Mouse (Mus musculus) embryo, embryonic 11 days (tissue): ENCODE measurements around the gene Galnt16.

Experiments used
- DNase-seq: peaks from one replicate; pipeline ENCODE4 v3.0.0-alpha.2; 2015

Gene Galnt16

DNA sequence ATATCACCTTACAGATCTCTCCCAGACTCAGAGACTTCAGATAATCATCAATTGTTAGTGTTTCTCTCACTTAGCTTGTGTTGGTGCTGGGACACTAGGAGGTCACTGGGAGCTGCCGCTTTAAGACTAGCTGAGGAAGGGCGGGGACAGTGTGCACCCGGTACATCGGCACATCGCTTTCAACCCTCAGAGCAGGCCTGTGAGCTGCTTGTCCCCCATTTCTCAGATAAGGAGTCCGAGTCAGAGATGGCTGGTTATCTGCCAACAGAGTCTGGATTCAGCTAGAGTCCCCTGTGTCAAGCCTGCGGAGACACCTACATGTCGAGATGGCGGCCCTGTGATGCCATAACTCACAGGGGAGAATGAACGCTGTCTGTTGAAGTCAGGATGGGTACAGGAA, 13.5 kb downstream of the Galnt16 start:
- DNase-seq = no peak

DNA sequence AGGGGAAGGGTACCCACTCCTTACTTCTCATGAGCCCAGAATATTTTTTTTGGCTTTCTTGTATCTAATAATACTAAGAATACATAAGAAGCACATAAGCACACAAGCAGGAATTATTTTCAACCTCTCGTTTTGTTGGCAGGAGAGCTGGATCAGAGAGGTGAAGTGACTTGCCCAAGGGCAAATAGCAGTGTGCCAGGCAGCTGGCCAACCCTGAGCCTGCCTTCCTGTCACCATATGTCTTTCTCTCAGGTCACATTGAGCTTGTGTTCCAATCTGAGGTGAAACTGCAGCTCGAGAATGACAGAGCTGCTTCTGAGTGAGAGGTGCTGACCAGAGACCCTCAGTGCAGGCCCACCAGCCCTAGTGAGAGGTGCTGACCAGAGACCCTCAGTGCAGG, 15.8 kb downstream of the Galnt16 start:
- DNase-seq = no peak

GRCm38 (mm10) chr12:80537313-80537712, 19.2 kb downstream of the Galnt16 start:
- no peak for DNase-seq

DNA sequence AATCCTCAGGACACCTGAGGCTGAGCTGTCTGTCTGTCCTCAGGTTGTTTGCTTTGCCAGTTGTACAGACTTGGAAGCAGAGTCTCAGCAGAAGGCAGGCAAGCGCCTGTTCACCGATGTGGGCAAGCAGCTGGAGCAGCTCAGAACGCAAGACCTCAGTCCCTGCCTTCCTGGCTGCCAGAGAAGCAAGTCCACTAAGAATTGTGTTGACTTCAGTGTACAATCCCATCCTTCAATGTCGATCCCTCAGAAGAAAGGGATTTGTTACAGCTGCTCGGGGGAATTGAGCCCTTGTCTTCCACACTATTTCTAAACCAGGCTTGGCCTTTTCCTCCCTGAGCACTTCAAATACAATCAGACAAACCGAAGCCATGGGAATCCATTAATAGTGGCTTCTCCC, 20.2 kb downstream of the Galnt16 start:
- no peak for DNase-seq

DNA sequence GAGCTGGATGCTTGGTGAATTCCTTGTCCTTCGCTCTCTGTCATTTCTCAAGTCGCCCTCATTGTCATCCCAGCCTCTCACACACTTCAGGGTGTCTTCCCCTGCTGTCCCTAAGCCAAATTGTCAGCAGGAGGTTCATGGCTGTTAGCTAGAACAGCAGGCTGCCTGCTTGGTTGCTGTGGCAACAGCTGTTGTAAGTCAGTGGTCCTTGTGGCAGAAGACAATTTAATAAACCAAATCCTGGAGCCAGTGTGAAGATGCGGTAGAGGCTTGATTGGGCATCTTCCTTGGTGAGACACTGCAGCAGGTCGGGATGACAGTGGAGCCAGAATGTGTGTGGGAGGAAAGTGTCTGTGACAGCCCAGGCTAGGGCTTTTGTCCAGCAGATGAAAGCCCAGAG, 27.2 kb downstream of the Galnt16 start:
- DNase-seq = no peak

DNA sequence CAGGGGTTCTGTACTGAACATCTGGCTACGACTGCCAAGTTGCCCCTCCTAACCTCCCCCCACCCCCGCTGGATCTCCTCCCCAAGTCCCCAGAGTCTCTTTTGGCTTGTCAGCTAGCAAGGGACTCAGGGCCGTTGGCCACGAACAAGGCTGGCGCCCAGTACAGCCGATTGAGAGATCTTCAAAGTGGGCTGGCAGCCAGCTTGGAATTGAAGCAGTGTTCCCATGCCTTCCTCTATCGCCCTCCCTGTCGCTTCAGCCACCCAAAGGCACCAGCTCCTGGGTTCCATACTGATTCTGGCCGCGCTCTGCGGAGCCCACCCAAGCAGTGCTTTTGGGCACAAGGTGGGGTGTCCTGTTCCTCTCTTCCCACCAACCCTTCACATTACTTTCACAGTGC, 31.6 kb downstream of the Galnt16 start:
- no peak for DNase-seq

- no peak for DNase-seq
Measured at GRCm38 (mm10) chr12:80553157-80553556, 35.1 kb downstream of the Galnt16 start.

- DNase-seq = no peak
Measured at GRCm38 (mm10) chr12:80554312-80554711, 36.2 kb downstream of the Galnt16 start.

DNA sequence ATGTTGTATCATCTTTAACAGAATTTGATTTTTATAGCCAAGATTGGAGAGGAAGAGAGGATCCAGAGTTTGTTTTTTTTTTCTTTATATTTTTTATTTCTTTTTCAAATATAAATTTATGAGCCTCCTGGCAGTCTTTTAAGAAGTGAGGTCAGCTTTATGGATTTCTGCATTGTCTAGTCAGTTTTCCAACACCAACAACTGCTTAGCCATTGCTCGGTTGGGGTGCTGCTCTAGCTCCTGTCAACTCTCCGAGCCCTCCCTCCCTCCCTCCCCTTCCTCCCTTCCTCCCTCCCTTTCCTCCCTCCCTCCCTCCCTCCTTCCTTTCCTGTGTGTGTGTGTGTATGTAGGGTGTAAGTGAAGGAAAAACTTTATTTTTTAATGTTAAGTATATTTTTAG, 43.8 kb downstream of the Galnt16 start:
- DNase-seq = no peak

GRCm38 (mm10) chr12:80562793-80563192, 44.7 kb downstream of the Galnt16 start:
- no peak for DNase-seq

- no peak for DNase-seq
Measured at GRCm38 (mm10) chr12:80564990-80565389, 46.9 kb downstream of the Galnt16 start.

- DNase-seq = no peak
Measured at GRCm38 (mm10) chr12:80565793-80566192, 47.7 kb downstream of the Galnt16 start.

DNA sequence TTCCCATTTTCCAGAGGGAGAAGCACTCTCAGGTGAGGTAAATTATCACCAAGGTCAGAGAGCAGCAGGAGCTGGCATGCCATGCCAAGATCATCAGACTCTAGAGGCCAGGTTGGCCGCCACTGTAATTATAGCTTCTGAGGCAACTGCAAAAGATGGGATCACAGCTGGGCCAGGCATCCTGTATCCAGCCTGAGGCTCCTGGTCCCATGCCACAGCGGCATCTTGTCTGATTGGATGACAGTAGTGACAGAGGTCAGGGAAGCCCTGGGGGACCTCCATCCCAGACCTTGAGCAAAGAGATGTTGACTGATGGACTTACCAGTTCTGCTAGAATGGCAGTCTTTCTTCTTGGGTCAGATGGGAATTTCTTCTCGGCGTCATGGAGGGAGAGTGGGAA, 48.4 kb downstream of the Galnt16 start:
- peak; percentile 46 for DNase-seq

DNA sequence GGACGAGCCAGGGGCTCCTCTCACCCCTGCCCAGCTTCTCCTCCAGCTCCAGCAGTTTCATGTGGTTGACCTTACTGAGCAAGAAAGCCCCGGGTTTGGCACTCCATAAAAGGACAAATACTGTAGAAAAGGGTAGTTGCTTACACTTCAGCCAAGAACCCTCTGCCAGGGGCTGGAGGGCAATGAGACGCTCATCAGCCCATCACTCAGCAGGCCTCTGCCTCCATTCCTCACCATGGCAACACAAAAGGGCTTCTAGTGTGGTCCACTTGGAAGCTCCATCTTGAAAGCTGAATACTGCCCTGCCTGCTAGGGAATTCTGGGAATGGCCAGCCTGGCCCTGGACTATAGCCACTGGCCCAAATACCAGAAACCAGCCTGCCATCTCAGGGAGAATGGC, 49.3 kb downstream of the Galnt16 start:
- DNase-seq = peak; percentile 33

- DNase-seq = no peak
Measured at GRCm38 (mm10) chr12:80569561-80569960, 51.5 kb downstream of the Galnt16 start.

DNA sequence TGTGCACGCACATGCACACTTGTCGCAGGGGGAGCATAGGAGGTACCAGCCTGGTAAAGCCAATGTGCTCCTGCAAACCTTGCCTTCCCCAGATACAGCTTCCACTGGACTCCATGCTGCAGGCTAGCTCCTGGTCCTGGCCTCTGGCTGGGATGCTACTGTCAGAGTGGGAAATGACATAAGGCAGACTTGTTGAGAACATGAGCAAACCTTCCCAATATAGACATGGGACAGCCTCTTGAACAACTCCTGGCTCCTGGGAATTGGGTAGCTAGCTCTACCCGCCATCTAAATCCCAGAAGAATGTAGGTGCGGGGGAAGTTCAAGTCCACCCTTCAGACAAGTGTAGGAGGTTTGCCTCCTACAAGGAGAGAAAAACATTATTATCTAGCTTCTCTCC, 56.2 kb downstream of the Galnt16 start:
- no peak for DNase-seq

DNA sequence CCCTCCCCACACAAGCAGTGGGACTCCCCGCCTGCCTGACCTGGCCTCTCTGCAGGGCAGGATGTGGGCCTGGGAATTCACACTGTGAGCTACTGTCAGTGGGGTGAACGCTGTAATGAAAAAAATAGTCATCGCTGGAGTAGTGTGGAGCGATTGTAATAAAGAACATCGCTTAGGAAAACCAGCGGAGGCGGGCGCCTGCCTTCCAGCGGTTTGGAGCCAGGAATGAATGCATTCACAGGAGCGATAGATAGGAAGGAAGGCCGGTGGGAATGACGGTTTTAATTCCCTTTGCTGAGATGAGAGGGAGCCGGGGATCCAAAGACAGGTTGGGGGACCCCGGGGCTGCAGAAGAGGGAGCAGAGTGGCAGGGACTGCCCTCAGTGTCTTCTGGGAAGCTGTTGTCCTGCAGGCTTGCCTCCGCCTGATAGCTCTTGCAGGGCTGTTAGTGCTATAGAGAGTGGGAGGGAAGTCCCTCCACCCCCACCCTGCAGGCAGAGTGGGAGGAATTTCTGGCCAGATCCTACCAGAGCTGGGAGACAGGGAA, 56.8 kb downstream of the Galnt16 start:
- no peak for DNase-seq

DNA sequence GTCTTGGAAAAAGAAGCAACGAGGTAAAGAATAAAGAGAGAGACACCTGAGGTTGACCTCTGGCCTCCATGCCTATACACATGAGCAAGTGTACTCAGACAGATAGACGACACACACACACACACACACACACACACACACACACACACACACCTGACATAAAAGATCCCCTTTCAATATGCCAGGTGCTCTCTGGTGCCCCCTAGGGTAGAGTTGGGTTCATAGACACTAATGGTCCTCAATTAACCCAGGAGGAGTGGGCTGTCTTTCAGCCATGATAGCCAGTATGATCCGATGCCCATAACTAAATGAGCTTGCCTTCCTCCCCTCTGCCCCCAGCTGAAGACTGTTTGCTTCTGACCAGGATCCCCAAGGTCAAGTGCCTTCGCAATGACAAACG, 59.0 kb downstream of the Galnt16 start:
- peak; percentile 59 for DNase-seq

DNA sequence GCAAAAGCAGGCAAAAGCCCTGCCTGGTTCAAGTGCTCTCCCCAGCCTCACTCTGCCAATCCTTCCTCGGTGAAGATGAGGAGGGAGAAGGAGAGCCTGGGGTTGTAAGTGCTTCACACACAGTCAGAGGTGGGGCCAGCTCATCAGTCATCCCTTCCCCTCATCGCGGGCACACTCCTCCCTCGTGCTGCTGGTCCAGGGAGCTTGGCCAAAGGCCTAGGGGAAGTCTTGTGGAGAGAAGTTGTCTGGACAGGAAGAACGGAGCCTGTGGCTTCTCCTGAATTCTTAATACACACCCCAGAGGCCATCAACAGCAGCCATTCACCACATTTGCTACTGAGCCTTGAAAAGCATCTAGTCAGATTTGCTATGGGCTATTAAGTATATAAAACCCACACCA, 63.3 kb downstream of the Galnt16 start:
- no peak for DNase-seq

DNA sequence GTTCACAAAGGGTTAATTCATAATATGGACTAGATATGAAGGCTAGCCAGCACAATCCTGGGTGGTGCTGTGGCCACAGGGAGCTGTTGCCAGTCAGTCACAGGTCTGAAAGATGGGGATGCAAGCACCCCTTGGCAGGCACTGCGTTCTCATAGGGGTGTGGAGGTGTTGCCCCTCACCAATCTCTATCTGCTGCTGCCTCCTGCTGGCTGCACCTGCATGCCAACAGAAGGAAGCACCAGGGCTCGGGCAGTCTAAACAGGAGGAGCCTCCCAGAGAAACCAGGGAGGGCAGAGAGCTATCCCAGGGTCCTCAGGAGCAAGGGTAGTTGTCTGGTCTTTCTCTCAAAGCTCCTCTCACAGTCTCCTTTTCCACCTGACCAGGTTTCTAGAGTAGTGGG, 66.9 kb downstream of the Galnt16 start:
- DNase-seq = peak; percentile 34

DNA sequence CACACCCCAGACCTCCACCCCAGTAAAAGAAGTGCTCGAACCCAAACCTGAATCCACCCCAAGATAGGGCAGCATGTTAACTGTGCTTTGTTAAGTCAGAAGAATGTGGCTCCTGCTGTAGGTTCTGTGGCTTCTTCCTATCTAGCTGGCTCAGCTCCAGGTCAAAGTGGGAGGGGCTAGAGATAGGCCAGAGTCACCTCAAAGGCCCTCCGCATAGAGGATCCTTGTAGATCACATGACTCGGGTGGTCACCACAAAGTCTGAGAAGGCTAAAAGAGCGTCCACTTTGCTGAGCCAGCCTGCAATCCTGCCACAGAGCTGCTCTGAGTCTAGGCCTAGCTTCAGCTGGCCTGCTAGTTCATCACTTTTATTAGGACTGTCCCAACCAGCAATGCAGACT, 76.1 kb downstream of the Galnt16 start:
- DNase-seq = no peak

DNA sequence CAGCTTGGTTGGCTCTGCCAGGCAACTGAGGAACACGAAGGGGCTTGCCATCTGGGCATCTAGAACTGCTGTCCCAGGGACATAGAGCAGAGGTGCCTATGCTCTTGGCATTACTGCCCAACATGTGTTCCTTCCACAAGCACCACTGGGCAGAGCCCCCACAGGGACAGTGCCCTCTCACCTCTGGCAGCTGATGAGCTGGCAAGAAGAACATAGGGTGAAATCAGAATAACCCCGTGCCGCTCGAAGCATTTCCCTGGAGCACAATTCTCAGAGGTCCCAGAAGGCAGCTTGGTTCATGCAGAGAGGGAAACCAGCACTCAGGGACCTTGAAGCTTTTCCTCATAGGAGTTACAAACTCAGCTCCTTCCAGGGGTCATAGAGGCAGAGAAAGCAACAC, 76.7 kb downstream of the Galnt16 start:
- no peak for DNase-seq

- DNase-seq = no peak
Measured at GRCm38 (mm10) chr12:80595566-80595965, 77.5 kb downstream of the Galnt16 start.

DNA sequence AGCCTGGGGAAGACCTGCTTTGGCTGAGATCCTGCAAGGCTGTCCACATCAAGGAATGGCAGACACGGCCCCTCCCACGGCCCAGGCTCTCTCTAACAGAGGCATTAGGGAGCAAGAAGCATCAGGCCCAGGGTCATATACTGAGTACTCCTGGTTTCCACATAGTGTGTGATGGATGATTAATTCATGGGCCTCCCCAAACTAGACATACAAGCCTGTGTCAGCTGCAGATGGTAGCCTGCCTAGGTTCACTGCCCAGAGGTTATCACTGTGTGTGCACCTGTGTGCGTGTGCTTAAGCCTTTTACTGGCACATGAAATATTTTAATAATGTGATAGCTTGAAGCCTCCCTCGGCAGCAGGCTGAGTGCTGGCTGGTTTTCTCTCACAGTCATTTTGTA, 77.9 kb downstream of the Galnt16 start:
- no peak for DNase-seq

DNA sequence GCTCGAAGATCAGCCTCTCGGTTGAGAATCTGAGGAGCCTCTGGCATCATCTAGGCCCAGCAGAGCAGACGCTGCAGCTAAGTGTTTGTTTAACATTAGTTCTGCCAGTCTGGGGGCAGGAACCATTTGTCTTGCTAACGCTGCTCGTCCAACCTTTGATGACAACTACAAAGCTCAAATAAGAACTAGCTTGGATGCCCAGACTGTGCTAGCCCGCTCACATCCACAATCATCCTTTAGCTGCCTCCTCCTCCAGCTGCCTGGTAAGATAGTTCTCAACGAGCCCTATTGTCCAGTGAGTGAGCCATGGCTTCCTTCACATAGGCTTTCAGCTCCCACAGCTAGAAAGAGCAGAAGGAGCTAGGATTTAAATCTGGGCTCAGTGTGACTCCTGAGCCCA, 80.2 kb downstream of the Galnt16 start:
- DNase-seq = peak; percentile 27

- DNase-seq = no peak
Measured at GRCm38 (mm10) chr12:80598756-80599155, 80.7 kb downstream of the Galnt16 start.
